Mouse (Mus musculus): ENCODE data around the gene Yaf2. TPM values are rescaled to one million over a fixed set of nuclear protein-coding genes. Genes with fewer than 3 reads are reported as not detected.
"Not testable (repeated sequence)": the region's sequence is repeated elsewhere in the genome, so short reads cannot be mapped to it uniquely, and the experiment has no call there.

Gene Yaf2
- polyA plus RNA-seq, 1 experiment from 2014 or later, result 44.7 TPM

- peak; percentile 62 for ATAC-seq (ENCODE audit: low FRiP score, low TSS enrichment)
- Histone ChIP-seq H3K4me1 (replicated peaks; ENCODE audit: control insufficient read depth, insufficient read depth) (no peaks in the 10 kb centered on the region), H3K4me3 (ENCODE audit: low read depth, low read length) (peak overlapping the region; percentile 72), H3K27me3 (ENCODE audit: control insufficient read depth, insufficient read depth, low read length) (no peaks in the 10 kb centered on the region), H3K9ac (ENCODE audit: low read length) (peak overlapping the region; percentile 87), H3K27ac (replicated peaks) (peak overlapping the region; percentile 96), H3K36me3 (ENCODE audit: control insufficient read depth, insufficient read depth, low read length) (no peaks in the 10 kb centered on the region), H3K9me3 (ENCODE audit: control insufficient read depth, low read length) (no peaks in the 10 kb centered on the region), H3K4me2 (replicated peaks; ENCODE audit: low read depth) (peak overlapping the region; percentile 79)
- TF ChIP-seq CTCF (IDR thresholded peaks at IDR 0.05; ENCODE audit: low read depth), result peak; percentile 13; the same call in 1 of the 2 replicates
- TF ChIP-seq EP300 (optimal IDR thresholded peaks at IDR 0.05), result no peak
- under 1% methylated on average over 55 of the region's 110 CpGs for WGBS
- peak; percentile 65 for DNase-seq (ENCODE audit: low spot score)
Observed at GRCm38 (mm10) chr15:93335821-93336657, 696 bp downstream of the Yaf2 start.

- H3K9me3 ChIP-seq (ENCODE audit: control insufficient read depth, low read length), result no peaks in the 10 kb centered on the region
- WGBS, result 89% methylated on average over 11 of the region's 11 CpGs
- H3K27ac ChIP-seq (replicated peaks), result no peak overlapping the region
- H3K4me2 ChIP-seq (replicated peaks; ENCODE audit: low read depth), result no peak overlapping the region
- H3K4me1 ChIP-seq (replicated peaks; ENCODE audit: control insufficient read depth, insufficient read depth), result no peaks in the 10 kb centered on the region
- H3K4me3 ChIP-seq (ENCODE audit: low read depth, low read length), result no peak overlapping the region
- H3K36me3 ChIP-seq (ENCODE audit: control insufficient read depth, insufficient read depth, low read length), result no peaks in the 10 kb centered on the region
- ATAC-seq (ENCODE audit: low FRiP score, low TSS enrichment) (no peak), DNase-seq (ENCODE audit: low spot score) (no peak)
- no peak overlapping the region for H3K9ac ChIP-seq (ENCODE audit: low read length)
- TF ChIP-seq CTCF (IDR thresholded peaks at IDR 0.05; ENCODE audit: low read depth) (no peak), EP300 (optimal IDR thresholded peaks at IDR 0.05) (no peak)
- H3K27me3 ChIP-seq (ENCODE audit: control insufficient read depth, insufficient read depth, low read length), result no peaks in the 10 kb centered on the region
Observed at GRCm38 (mm10) chr15:93331256-93331655, 5.5 kb downstream of the Yaf2 start.

GRCm38 (mm10) chr15:93327235-93327634 is 9.5 kb downstream of the Yaf2 start:
- no peak overlapping the region for H3K4me2 ChIP-seq (replicated peaks; ENCODE audit: low read depth)
- no peaks in the 10 kb centered on the region for H3K27me3 ChIP-seq (ENCODE audit: control insufficient read depth, insufficient read depth, low read length)
- H3K4me3 ChIP-seq (ENCODE audit: low read depth, low read length), result no peak overlapping the region
- DNase-seq (ENCODE audit: low spot score) (no peak), ATAC-seq (ENCODE audit: low FRiP score, low TSS enrichment) (no peak)
- H3K9me3 ChIP-seq (ENCODE audit: control insufficient read depth, low read length), result no peaks in the 10 kb centered on the region
- WGBS, result 76% methylated on average over 3 of the region's 3 CpGs
- no peaks in the 10 kb centered on the region for H3K36me3 ChIP-seq (ENCODE audit: control insufficient read depth, insufficient read depth, low read length)
- H3K4me1 ChIP-seq (replicated peaks; ENCODE audit: control insufficient read depth, insufficient read depth), result no peaks in the 10 kb centered on the region
- H3K27ac ChIP-seq (replicated peaks), result no peak overlapping the region
- H3K9ac ChIP-seq (ENCODE audit: low read length), result no peak overlapping the region
- TF ChIP-seq EP300 (optimal IDR thresholded peaks at IDR 0.05), result no peak
- no peak for TF ChIP-seq CTCF (IDR thresholded peaks at IDR 0.05; ENCODE audit: low read depth)

- Histone ChIP-seq H3K36me3 (ENCODE audit: control insufficient read depth, insufficient read depth, low read length) (no peaks in the 10 kb centered on the region), H3K4me1 (replicated peaks; ENCODE audit: control insufficient read depth, insufficient read depth) (no peaks in the 10 kb centered on the region)
- 63% methylated on average over 10 of the region's 10 CpGs for WGBS
Observed at GRCm38 (mm10) chr15:93326651-93327050, 10.1 kb downstream of the Yaf2 start.

GRCm38 (mm10) chr15:93325360-93325759 is 11.4 kb downstream of the Yaf2 start:
- Histone ChIP-seq H3K4me3 (ENCODE audit: low read depth, low read length) (no peak overlapping the region), H3K9me3 (ENCODE audit: control insufficient read depth, low read length) (no peaks in the 10 kb centered on the region), H3K4me1 (replicated peaks; ENCODE audit: control insufficient read depth, insufficient read depth) (no peaks in the 10 kb centered on the region), H3K9ac (ENCODE audit: low read length) (no peak overlapping the region), H3K36me3 (ENCODE audit: control insufficient read depth, insufficient read depth, low read length) (no peaks in the 10 kb centered on the region), H3K27ac (replicated peaks) (no peak overlapping the region), H3K4me2 (replicated peaks; ENCODE audit: low read depth) (no peak overlapping the region), H3K27me3 (ENCODE audit: control insufficient read depth, insufficient read depth, low read length) (no peaks in the 10 kb centered on the region)
- TF ChIP-seq EP300 (optimal IDR thresholded peaks at IDR 0.05) (no peak), CTCF (IDR thresholded peaks at IDR 0.05; ENCODE audit: low read depth) (no peak)
- no peak for ATAC-seq (ENCODE audit: low FRiP score, low TSS enrichment)
- 71% methylated on average over 5 of the region's 5 CpGs for WGBS
- DNase-seq (ENCODE audit: low spot score), result no peak

More at GRCm38 (mm10) chr15:93326651-93327050, 10.1 kb downstream of the Yaf2 start:
- H3K9me3 ChIP-seq (ENCODE audit: control insufficient read depth, low read length), result no peaks in the 10 kb centered on the region
- H3K27ac ChIP-seq (replicated peaks), result no peak overlapping the region
- H3K9ac ChIP-seq (ENCODE audit: low read length), result no peak overlapping the region
- TF ChIP-seq EP300 (optimal IDR thresholded peaks at IDR 0.05) (no peak), CTCF (IDR thresholded peaks at IDR 0.05; ENCODE audit: low read depth) (no peak)
- no peak overlapping the region for H3K4me2 ChIP-seq (replicated peaks; ENCODE audit: low read depth)
- DNase-seq (ENCODE audit: low spot score) (no peak), ATAC-seq (ENCODE audit: low FRiP score, low TSS enrichment) (no peak)
- H3K27me3 ChIP-seq (ENCODE audit: control insufficient read depth, insufficient read depth, low read length), result no peaks in the 10 kb centered on the region
- no peak overlapping the region for H3K4me3 ChIP-seq (ENCODE audit: low read depth, low read length)

- H3K4me1 ChIP-seq (replicated peaks; ENCODE audit: control insufficient read depth, insufficient read depth), result no peaks in the 10 kb centered on the region
- H3K27ac ChIP-seq (replicated peaks), result peak overlapping the region; percentile 58; the same call in 1 of the 2 replicates
- DNase-seq (ENCODE audit: low spot score) (peak; percentile 63), ATAC-seq (ENCODE audit: low FRiP score, low TSS enrichment) (peak; percentile 99)
- no peak overlapping the region for H3K4me2 ChIP-seq (replicated peaks; ENCODE audit: low read depth)
- H3K36me3 ChIP-seq (ENCODE audit: control insufficient read depth, insufficient read depth, low read length), result no peaks in the 10 kb centered on the region
- no peaks in the 10 kb centered on the region for H3K27me3 ChIP-seq (ENCODE audit: control insufficient read depth, insufficient read depth, low read length)
- H3K4me3 ChIP-seq (ENCODE audit: low read depth, low read length), result no peak overlapping the region
- TF ChIP-seq EP300 (optimal IDR thresholded peaks at IDR 0.05), result no peak
- no peak for TF ChIP-seq CTCF (IDR thresholded peaks at IDR 0.05; ENCODE audit: low read depth)
- no peak overlapping the region for H3K9ac ChIP-seq (ENCODE audit: low read length)
- no peaks in the 10 kb centered on the region for H3K9me3 ChIP-seq (ENCODE audit: control insufficient read depth, low read length)
- 89% methylated on average over 1 of the region's 1 CpGs for WGBS
Observed at GRCm38 (mm10) chr15:93318781-93319180, 18.0 kb downstream of the Yaf2 start.

- not testable (repeated sequence) for H3K9me3 ChIP-seq (ENCODE audit: control insufficient read depth, low read length); H3K27me3 ChIP-seq (ENCODE audit: control insufficient read depth, insufficient read depth, low read length); ATAC-seq (ENCODE audit: low FRiP score, low TSS enrichment); H3K4me1 ChIP-seq (replicated peaks; ENCODE audit: control insufficient read depth, insufficient read depth); H3K36me3 ChIP-seq (ENCODE audit: control insufficient read depth, insufficient read depth, low read length); H3K9ac ChIP-seq (ENCODE audit: low read length); DNase-seq (ENCODE audit: low spot score); H3K27ac ChIP-seq (replicated peaks); H3K4me2 ChIP-seq (replicated peaks; ENCODE audit: low read depth); H3K4me3 ChIP-seq (ENCODE audit: low read depth, low read length)
- 96% methylated on average over 4 of the region's 4 CpGs for WGBS
Observed at GRCm38 (mm10) chr15:93310304-93310703, 26.4 kb downstream of the Yaf2 start.

Measured in stomach, postnatal 0 days (tissue).